Mouse (Mus musculus): ENCODE results near the gene Manbal.

DNA sequence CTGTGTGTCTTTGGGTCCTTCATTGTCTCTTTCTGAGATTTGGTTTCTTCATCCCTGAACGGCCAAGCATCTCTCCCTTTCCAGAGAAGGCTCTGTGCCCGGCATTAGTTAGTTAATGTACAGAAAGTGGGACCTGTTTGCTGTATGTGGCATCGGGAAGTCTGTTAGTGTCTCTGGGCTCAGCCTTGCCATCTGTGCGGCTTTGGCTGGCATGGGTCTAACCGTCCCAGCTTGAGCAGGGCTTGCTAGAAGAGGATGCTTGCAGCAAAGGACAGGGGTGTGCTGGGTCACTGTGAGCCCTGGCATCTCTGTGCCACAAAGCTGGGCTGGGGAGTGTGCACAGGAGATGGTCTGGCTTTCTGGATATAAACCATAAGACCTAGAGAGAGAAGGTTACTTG lies 59.8 kb downstream of the Manbal start:
- TF ChIP-seq ZC3H11A (IDR thresholded peaks at IDR 0.05; ENCODE audit: low read depth, low read length) (no peak), GATA1 (IDR thresholded peaks at IDR 0.05; ENCODE audit: low read depth, low read length) (no peak)

Measured in MEL (cell line).